Mouse (Mus musculus): ENCODE results near the gene Cldn9.

GRCm38 (mm10) chr17:23664556-23665021, 19.2 kb downstream of the Cldn9 start:
- no peak for TF ChIP-seq CHD2 (IDR thresholded peaks at IDR 0.05; ENCODE audit: low read depth, low read length)
- no peak for TF ChIP-seq HCFC1 (IDR thresholded peaks at IDR 0.05; ENCODE audit: borderline replicate concordance, insufficient read depth, low read length)
- no peak for TF ChIP-seq MAFK (IDR thresholded peaks at IDR 0.05; ENCODE audit: insufficient read depth, low read depth, low read length)
- no peak for TF ChIP-seq ZC3H11A (IDR thresholded peaks at IDR 0.05; ENCODE audit: borderline replicate concordance, low read depth, low read length)

Data from ES-E14 (cell line).